Comparison of ENCODE assay signal across 28 mouse cellular contexts in the genomic region with DNA sequence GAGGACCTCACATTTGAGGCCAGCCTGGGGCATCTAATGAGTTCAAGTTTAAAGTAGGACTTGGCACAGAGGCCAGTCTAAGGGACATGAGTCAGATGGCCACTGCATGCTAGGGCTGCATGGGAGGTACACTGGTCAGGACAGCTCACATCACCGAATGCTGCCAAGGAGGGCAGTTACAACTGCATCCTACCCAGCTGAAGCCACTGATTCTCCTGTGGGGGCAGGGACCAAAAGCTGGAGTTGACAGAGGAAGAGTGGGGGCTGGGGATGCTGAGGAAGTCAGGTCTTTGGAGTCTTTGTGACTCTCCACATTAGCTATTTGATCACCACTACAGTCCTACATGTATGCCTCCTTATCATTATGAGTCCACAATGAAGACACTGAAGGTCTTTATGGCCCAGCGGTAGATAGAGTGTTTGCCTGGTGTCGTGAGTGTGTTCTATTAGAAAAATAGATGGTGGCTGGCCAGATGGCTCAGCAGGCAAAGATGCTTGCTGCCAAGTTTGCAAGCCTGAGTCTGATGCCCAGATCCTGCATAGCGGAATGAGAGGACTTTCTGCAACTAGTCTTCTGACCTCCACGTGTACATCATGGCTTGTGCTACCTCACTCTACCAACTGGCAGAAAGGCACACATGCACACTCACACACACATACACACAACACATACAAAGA. TPM values are rescaled to one million over a fixed set of nuclear protein-coding genes. Genes with fewer than 3 reads are reported as not detected.
DNase-seq lines count a peak whose midpoint lies in the region; ATAC-seq and TF ChIP-seq lines count a peak whose summit lies in the region.
"Had no signal": no experiment of that assay in that cellular context is flagged by ENCODE, and none has a peak within 500 bp of the region (broad histone marks: within the 10 kb centered on the region; RNA-seq: fewer than 3 reads in every experiment).

No protein-coding gene starts in this region.

- no peak overlapping the region for H3K4me3 ChIP-seq in forebrain, embryonic 14.5 days (ENCODE audit: low read depth, low read length)
- no peak overlapping the region for H3K4me3 ChIP-seq in forebrain, embryonic 15.5 days
- H3K4me3 ChIP-seq in stomach, embryonic 14.5 days (ENCODE audit: low read depth, low read length) = no peak overlapping the region
- no peak overlapping the region for H3K4me3 ChIP-seq in stomach, postnatal 0 days (ENCODE audit: low read depth, low read length)
- no peak overlapping the region for H3K4me3 ChIP-seq in lung, postnatal 0 days (ENCODE audit: low read depth, low read length)
- H3K4me3 ChIP-seq: embryonic facial prominence, embryonic 12.5 days; heart, adult 2 months; heart, embryonic 12.5 days; kidney, embryonic 15.5 days; limb, embryonic 10.5 days; limb, embryonic 15.5 days; midbrain, embryonic 15.5 days had no signal

- H3K27ac ChIP-seq in forebrain, embryonic 14.5 days (ENCODE audit: low read depth, low read length) = no peak overlapping the region
- no peak overlapping the region for H3K27ac ChIP-seq in forebrain, embryonic 15.5 days (replicated peaks)
- H3K27ac ChIP-seq in stomach, embryonic 14.5 days (ENCODE audit: low read length) = no peak overlapping the region
- no peak overlapping the region for H3K27ac ChIP-seq in stomach, postnatal 0 days (replicated peaks)
- H3K27ac ChIP-seq in lung, postnatal 0 days (ENCODE audit: low read length) = no peak overlapping the region
- H3K27ac ChIP-seq: embryonic facial prominence, embryonic 12.5 days; heart, adult 2 months; hindbrain, embryonic 14.5 days; kidney, embryonic 15.5 days; limb, embryonic 10.5 days; limb, embryonic 15.5 days; liver, embryonic 14.5 days; midbrain, embryonic 15.5 days had no signal

- no peak for TF ChIP-seq EP300 in stomach, postnatal 0 days (optimal IDR thresholded peaks at IDR 0.05)
- no peak for TF ChIP-seq EP300 in lung, postnatal 0 days (IDR thresholded peaks at IDR 0.05)

- H3K4me2 ChIP-seq in forebrain, embryonic 14.5 days (ENCODE audit: low read length) = no peak overlapping the region
- no peak overlapping the region for H3K4me2 ChIP-seq in forebrain, embryonic 15.5 days (replicated peaks)
- H3K4me2 ChIP-seq in stomach, embryonic 14.5 days (replicated peaks; ENCODE audit: low read depth, low read length) = no peak overlapping the region
- no peak overlapping the region for H3K4me2 ChIP-seq in stomach, postnatal 0 days (replicated peaks; ENCODE audit: low read depth)
- H3K4me2 ChIP-seq in lung, postnatal 0 days (replicated peaks; ENCODE audit: low read depth, low read length) = no peak overlapping the region
- H3K4me2 ChIP-seq: embryonic facial prominence, embryonic 12.5 days; heart, embryonic 12.5 days; hindbrain, embryonic 14.5 days; kidney, embryonic 15.5 days; limb, embryonic 15.5 days; midbrain, embryonic 15.5 days had no signal

- no peak for ATAC-seq in forebrain, embryonic 14.5 days
- ATAC-seq in forebrain, embryonic 15.5 days (replicated peaks) = no peak
- ATAC-seq in stomach, embryonic 14.5 days (ENCODE audit: insufficient number of reproducible peaks, insufficient read depth, low FRiP score, low read depth) = peak; percentile 28; the same call in 1 of the 2 replicates
- no peak for ATAC-seq in stomach, postnatal 0 days (ENCODE audit: low FRiP score, low TSS enrichment)
- ATAC-seq in lung, postnatal 0 days = no peak
- ATAC-seq: forebrain, embryonic 16.5 days; inflammation-experienced regulatory T-cells, adult 6 months; midbrain, embryonic 15.5 days; Patski had no signal

- H3K36me3 ChIP-seq in forebrain, embryonic 14.5 days (ENCODE audit: control insufficient read depth, insufficient read depth, low read length) = no peaks in the 10 kb centered on the region
- no peaks in the 10 kb centered on the region for H3K36me3 ChIP-seq in forebrain, embryonic 15.5 days
- no peaks in the 10 kb centered on the region for H3K36me3 ChIP-seq in stomach, embryonic 14.5 days (ENCODE audit: control insufficient read depth, insufficient read depth, low read length)
- no peaks in the 10 kb centered on the region for H3K36me3 ChIP-seq in stomach, postnatal 0 days (ENCODE audit: control insufficient read depth, insufficient read depth, low read length)
- no peaks in the 10 kb centered on the region for H3K36me3 ChIP-seq in lung, postnatal 0 days (ENCODE audit: insufficient read depth, low read length)
- H3K36me3 ChIP-seq: embryonic facial prominence, embryonic 12.5 days; heart, embryonic 12.5 days; kidney, embryonic 15.5 days; limb, embryonic 10.5 days; limb, embryonic 15.5 days; midbrain, embryonic 15.5 days had no signal

- no peaks in the 10 kb centered on the region for H3K4me1 ChIP-seq in forebrain, embryonic 14.5 days (ENCODE audit: control insufficient read depth, insufficient read depth, low read length)
- H3K4me1 ChIP-seq in forebrain, embryonic 15.5 days = peaks cover 26% of the 10 kb centered on the region
- H3K4me1 ChIP-seq in stomach, embryonic 14.5 days (ENCODE audit: control insufficient read depth, insufficient read depth, low read length) = no peaks in the 10 kb centered on the region
- H3K4me1 ChIP-seq in stomach, postnatal 0 days (replicated peaks; ENCODE audit: control insufficient read depth, insufficient read depth) = no peaks in the 10 kb centered on the region
- no peaks in the 10 kb centered on the region for H3K4me1 ChIP-seq in lung, postnatal 0 days (ENCODE audit: insufficient read depth, low read depth, low read length)

- H3K9me3 ChIP-seq in forebrain, embryonic 14.5 days (replicated peaks; ENCODE audit: control insufficient read depth, low read length) = no peaks in the 10 kb centered on the region
- H3K9me3 ChIP-seq in forebrain, embryonic 15.5 days = no peaks in the 10 kb centered on the region
- no peaks in the 10 kb centered on the region for H3K9me3 ChIP-seq in stomach, embryonic 14.5 days (ENCODE audit: control insufficient read depth, low read depth, low read length)
- H3K9me3 ChIP-seq in stomach, postnatal 0 days (ENCODE audit: control insufficient read depth, low read length) = no peaks in the 10 kb centered on the region
- no peaks in the 10 kb centered on the region for H3K9me3 ChIP-seq in lung, postnatal 0 days (ENCODE audit: low read length)
- H3K9me3 ChIP-seq: embryonic facial prominence, embryonic 12.5 days; heart, embryonic 12.5 days; kidney, embryonic 15.5 days; limb, embryonic 10.5 days; limb, embryonic 15.5 days; midbrain, embryonic 15.5 days had no signal

- H3K9ac ChIP-seq in forebrain, embryonic 14.5 days (ENCODE audit: low read length) = no peak overlapping the region
- no peak overlapping the region for H3K9ac ChIP-seq in forebrain, embryonic 15.5 days (replicated peaks)
- no peak overlapping the region for H3K9ac ChIP-seq in stomach, embryonic 14.5 days (replicated peaks; ENCODE audit: low read depth, low read length)
- H3K9ac ChIP-seq in stomach, postnatal 0 days (ENCODE audit: low read length) = no peak overlapping the region
- no peak overlapping the region for H3K9ac ChIP-seq in lung, postnatal 0 days (replicated peaks; ENCODE audit: low read depth)
- H3K9ac ChIP-seq: embryonic facial prominence, embryonic 12.5 days; heart, embryonic 12.5 days; hindbrain, embryonic 14.5 days; kidney, embryonic 15.5 days; limb, embryonic 15.5 days; liver, embryonic 14.5 days; midbrain, embryonic 15.5 days had no signal

- 61% methylated on average over 5 of the region's 5 CpGs for WGBS in forebrain, embryonic 14.5 days
- 61% methylated on average over 5 of the region's 5 CpGs for WGBS in forebrain, embryonic 15.5 days
- WGBS in stomach, embryonic 14.5 days = 73% methylated on average over 5 of the region's 5 CpGs
- 65% methylated on average over 5 of the region's 5 CpGs for WGBS in stomach, postnatal 0 days
- 58% methylated on average over 5 of the region's 5 CpGs for WGBS in lung, postnatal 0 days

- H3K27me3 ChIP-seq in forebrain, embryonic 14.5 days (replicated peaks; ENCODE audit: control insufficient read depth, insufficient read depth, low read length) = peaks cover 4% of the 10 kb centered on the region
- H3K27me3 ChIP-seq in forebrain, embryonic 15.5 days = peaks cover 2% of the 10 kb centered on the region; the same call in 1 of the 2 replicates
- peaks cover 1% of the 10 kb centered on the region; the same call in 1 of the 2 replicates for H3K27me3 ChIP-seq in stomach, embryonic 14.5 days (ENCODE audit: control insufficient read depth, insufficient read depth, low read length)
- H3K27me3 ChIP-seq in stomach, postnatal 0 days (ENCODE audit: control insufficient read depth, insufficient read depth, low read length) = 0 out of 2 replicates have a peak, but pooled peaks cover 3% of the 10 kb centered on the region
- H3K27me3 ChIP-seq in lung, postnatal 0 days (replicated peaks; ENCODE audit: insufficient read depth, low read length) = no peaks in the 10 kb centered on the region

- peak; percentile 36 for DNase-seq in forebrain, embryonic 14.5 days (ENCODE audit: low spot score)
- no peak for DNase-seq in stomach, postnatal 0 days (ENCODE audit: low spot score)
- DNase-seq in cerebellum, postnatal 10 days = peak; percentile 92 to 93
- no peak for DNase-seq in lung, postnatal 0 days (ENCODE audit: low spot score)
- no peak for DNase-seq in thymus, postnatal 14 days
- DNase-seq: adrenal gland, postnatal 14 days; heart, adult 2 months; heart, postnatal 4 days; kidney, adult 11 months; kidney, postnatal 25 days; lung, adult 2 months; lung, postnatal 14 days; right cerebral cortex, postnatal 25 days; thymus, adult 2 months had no signal

- no peak for TF ChIP-seq CTCF in stomach, postnatal 0 days (IDR thresholded peaks at IDR 0.05; ENCODE audit: low read depth)
- TF ChIP-seq CTCF in lung, postnatal 0 days (IDR thresholded peaks at IDR 0.05) = no peak

RNA-seq across cellular contexts. Expression of a gene that starts 15.9 kb away (rescaled TPM):
- polyA plus RNA-seq in forebrain, embryonic 14.5 days (2014; fragmentation: Nextera tagmentation; extraction: Ambion mirVana) = 18.7 and 23.8 TPM in 2 replicates
- polyA plus RNA-seq in forebrain, embryonic 15.5 days (2015; fragmentation: Nextera tagmentation; extraction: Ambion mirVana) = 22.1 and 22.5 TPM in 2 replicates
- 14.4 and 17.0 TPM in 2 replicates for polyA plus RNA-seq in stomach, embryonic 14.5 days (2014; fragmentation: Nextera tagmentation; extraction: Ambion mirVana)
- polyA plus RNA-seq in stomach, postnatal 0 days (2015; fragmentation: Nextera tagmentation; extraction: Ambion mirVana) = 19.1 and 20.2 TPM in 2 replicates
- 17.6 and 20.0 TPM in 2 replicates for polyA plus RNA-seq in lung, postnatal 0 days (2015; fragmentation: Nextera tagmentation; extraction: Ambion mirVana)

RNA-seq across cellular contexts. Expression of a gene that starts 18.0 kb away (rescaled TPM):
- polyA plus RNA-seq in forebrain, embryonic 14.5 days (2014; fragmentation: Nextera tagmentation; extraction: Ambion mirVana) = not detected in 2 replicates
- not detected in 2 replicates for polyA plus RNA-seq in forebrain, embryonic 15.5 days (2015; fragmentation: Nextera tagmentation; extraction: Ambion mirVana)
- not detected in 2 replicates for polyA plus RNA-seq in stomach, embryonic 14.5 days (2014; fragmentation: Nextera tagmentation; extraction: Ambion mirVana)
- not detected in 2 replicates for polyA plus RNA-seq in stomach, postnatal 0 days (2015; fragmentation: Nextera tagmentation; extraction: Ambion mirVana)
- polyA plus RNA-seq in lung, postnatal 0 days (2015; fragmentation: Nextera tagmentation; extraction: Ambion mirVana) = not detected in 2 replicates
- polyA plus RNA-seq: forebrain, embryonic 16.5 days; hindbrain, embryonic 14.5 days; inflammation-experienced regulatory T-cells, adult 6 months; limb, embryonic 15.5 days; neural tube, embryonic 11.5 days had no signal

RNA-seq across cellular contexts. Expression of a gene that starts 23.0 kb away (rescaled TPM):
- polyA plus RNA-seq in forebrain, embryonic 14.5 days (2014; fragmentation: Nextera tagmentation; extraction: Ambion mirVana) = 8.8 and 10.3 TPM in 2 replicates
- 11.2 and 12.3 TPM in 2 replicates for polyA plus RNA-seq in forebrain, embryonic 15.5 days (2015; fragmentation: Nextera tagmentation; extraction: Ambion mirVana)
- polyA plus RNA-seq in stomach, embryonic 14.5 days (2014; fragmentation: Nextera tagmentation; extraction: Ambion mirVana) = 5.2 and 6.7 TPM in 2 replicates
- polyA plus RNA-seq in stomach, postnatal 0 days (2015; fragmentation: Nextera tagmentation; extraction: Ambion mirVana) = 2.9 and 3.3 TPM in 2 replicates
- 2.0 and 2.8 TPM in 2 replicates for polyA plus RNA-seq in lung, postnatal 0 days (2015; fragmentation: Nextera tagmentation; extraction: Ambion mirVana)
- polyA plus RNA-seq: inflammation-experienced regulatory T-cells, adult 6 months had no signal

RNA-seq across cellular contexts. Expression of a gene that starts 25.0 kb away (rescaled TPM):
- 3.6 and 3.7 TPM in 2 replicates for polyA plus RNA-seq in forebrain, embryonic 14.5 days (2014; fragmentation: Nextera tagmentation; extraction: Ambion mirVana)
- 7.3 and 9.0 TPM in 2 replicates for polyA plus RNA-seq in forebrain, embryonic 15.5 days (2015; fragmentation: Nextera tagmentation; extraction: Ambion mirVana)
- 49.0 and 53.2 TPM in 2 replicates for polyA plus RNA-seq in stomach, embryonic 14.5 days (2014; fragmentation: Nextera tagmentation; extraction: Ambion mirVana)
- 13.5 and 14.2 TPM in 2 replicates for polyA plus RNA-seq in stomach, postnatal 0 days (2015; fragmentation: Nextera tagmentation; extraction: Ambion mirVana)
- 13.1 and 17.2 TPM in 2 replicates for polyA plus RNA-seq in lung, postnatal 0 days (2015; fragmentation: Nextera tagmentation; extraction: Ambion mirVana)

RNA-seq across cellular contexts. Expression of a gene that starts 31.1 kb away (rescaled TPM):
- 102 and 118 TPM in 2 replicates for polyA plus RNA-seq in forebrain, embryonic 14.5 days (2014; fragmentation: Nextera tagmentation; extraction: Ambion mirVana)
- polyA plus RNA-seq in forebrain, embryonic 15.5 days (2015; fragmentation: Nextera tagmentation; extraction: Ambion mirVana) = 99.6 and 102 TPM in 2 replicates
- polyA plus RNA-seq in stomach, embryonic 14.5 days (2014; fragmentation: Nextera tagmentation; extraction: Ambion mirVana) = 70.1 and 76.2 TPM in 2 replicates
- 55.4 and 58.8 TPM in 2 replicates for polyA plus RNA-seq in stomach, postnatal 0 days (2015; fragmentation: Nextera tagmentation; extraction: Ambion mirVana)
- 60.6 and 78.2 TPM in 2 replicates for polyA plus RNA-seq in lung, postnatal 0 days (2015; fragmentation: Nextera tagmentation; extraction: Ambion mirVana)

Comparison
In these comparisons a context has a peak if more than half of its experiments do, and no peak if none do; other contexts are left out.
1. DNase-seq: peak in forebrain, embryonic 14.5 days (single experiment) and cerebellum, postnatal 10 days (2 of 2); none in stomach, postnatal 0 days (single experiment), lung, postnatal 0 days (single experiment) and thymus, postnatal 14 days (single experiment).